Mouse (Mus musculus) MEL (cell line): Measurements from ENCODE around the gene Mtg2. TPM values are rescaled to one million over a fixed set of nuclear protein-coding genes. Genes with fewer than 3 reads are reported as not detected.

Experiments used
- DNase-seq: peaks from one replicate; pipeline ENCODE4 v3.0.0; 2011; ENCODE audit warnings: low read depth, low spot score
- H3K27ac ChIP-seq: 2 replicates; pipeline ENCODE4 v1.5.1; 2012; ENCODE audit warnings: low read depth, mild to moderate bottlenecking, control low read depth, low read length, moderate library complexity; ENCODE audit not compliant: control insufficient read depth
- H3K27me3 ChIP-seq, 2 experiments: fragments of 150-350 bp in 1 of 2; sonication (generic) in 1 of 2; 2 replicates each; pipeline ENCODE4 v1.6.1; 2012; ENCODE audit warnings: low read length in 2 of 2, mild to moderate bottlenecking in 2 of 2, improper control_type of control experiment in 1 of 2, moderate library complexity in 1 of 2; ENCODE audit not compliant: insufficient read depth in 2 of 2, control insufficient read depth in 1 of 2
- H3K36me3 ChIP-seq, 2 experiments: 2 replicates each; pipeline ENCODE4 v1.6.1; 2012 to 2014; ENCODE audit warnings: low read length in 2 of 2, improper control_type of control experiment in 1 of 2, inconsistent platforms in 1 of 2, mild to moderate bottlenecking in 1 of 2; ENCODE audit not compliant: insufficient read depth in 2 of 2, control insufficient read depth in 1 of 2
- H3K4me1 ChIP-seq, 2 experiments: fragments of 150-350 bp in 1 of 2; sonication (generic) in 1 of 2; 2 replicates each; pipeline ENCODE4 v1.6.1; 2012; ENCODE audit warnings: low read length in 2 of 2, improper control_type of control experiment in 1 of 2, mild to moderate bottlenecking in 1 of 2; ENCODE audit not compliant: insufficient read depth in 2 of 2, control insufficient read depth in 1 of 2
- H3K4me3 ChIP-seq, 2 experiments: fragments of 150-350 bp in 1 of 2; sonication (generic) in 1 of 2; 2 replicates each; pipeline ENCODE4 v1.5.1; 2012; ENCODE audit warnings: low read depth in 2 of 2, low read length in 2 of 2, mild to moderate bottlenecking in 2 of 2, moderate library complexity in 2 of 2, control low read depth in 1 of 2, improper control_type of control experiment in 1 of 2; ENCODE audit not compliant: control insufficient read depth in 1 of 2, insufficient read depth in 1 of 2
- H3K79me2 ChIP-seq: 2 replicates; pipeline ENCODE4 v1.6.1; 2012; ENCODE audit warnings: mild to moderate bottlenecking, low read length, moderate library complexity; ENCODE audit not compliant: control insufficient read depth, poor library complexity, insufficient read depth
- H3K9ac ChIP-seq: 2 replicates; pipeline ENCODE4 v1.6.1; 2012; ENCODE audit warnings: low read depth, mild to moderate bottlenecking, control low read depth, low read length, moderate library complexity; ENCODE audit not compliant: control insufficient read depth, poor library complexity, severe bottlenecking
- H3K9me3 ChIP-seq: fragments of 150-350 bp; sonication (generic); replicated peaks from 2 replicates; pipeline ENCODE4 v1.6.1; 2012; ENCODE audit warnings: mild to moderate bottlenecking, low read length, improper control_type of control experiment, moderate library complexity; ENCODE audit not compliant: insufficient read depth
- CHD1 ChIP-seq: IDR thresholded peaks from 2 replicates; pipeline ENCODE4 v1.6.1; 2012; ENCODE audit warnings: low read depth, mild to moderate bottlenecking, inconsistent platforms, low read length, improper control_type of control experiment
- CTCF ChIP-seq, 3 experiments: IDR thresholded peaks in 2 of 3; conservative IDR thresholded peaks in 1 of 3; 2 replicates each; pipeline ENCODE4 v1.5.1; 2011 to 2012; ENCODE audit warnings: low read length in 3 of 3, low read depth in 2 of 3, mild to moderate bottlenecking in 2 of 3, improper control_type of control experiment in 1 of 3, inconsistent platforms in 1 of 3, mixed read lengths in 1 of 3, moderate library complexity in 1 of 3; ENCODE audit not compliant: control insufficient read depth in 1 of 3, insufficient read depth in 1 of 3, poor library complexity in 1 of 3, severe bottlenecking in 1 of 3
- E2F4 ChIP-seq: IDR thresholded peaks from 2 replicates; pipeline ENCODE4 v1.6.1; 2011; ENCODE audit warnings: low read depth, low read length, improper control_type of control experiment, borderline replicate concordance
- EP300 ChIP-seq, 2 experiments: IDR thresholded peaks; 2 replicates each; pipeline ENCODE4 v1.6.1; 2011; ENCODE audit warnings: improper control_type of control experiment in 2 of 2, low read length in 2 of 2, low read depth in 1 of 2, mild to moderate bottlenecking in 1 of 2
- ETS1 ChIP-seq: IDR thresholded peaks from 2 replicates; pipeline ENCODE4 v1.6.1; 2012; ENCODE audit warnings: low read depth, mild to moderate bottlenecking, inconsistent platforms, low read length, improper control_type of control experiment, moderate library complexity
- GATA1 ChIP-seq: IDR thresholded peaks from 2 replicates; pipeline ENCODE4 v1.6.1; 2011; ENCODE audit warnings: low read depth, low read length, improper control_type of control experiment
- HCFC1 ChIP-seq: IDR thresholded peaks from 2 replicates; pipeline ENCODE4 v1.6.1; 2012; ENCODE audit warnings: low read depth, mild to moderate bottlenecking, inconsistent platforms, low read length, improper control_type of control experiment, moderate library complexity
- KAT2A ChIP-seq: conservative IDR thresholded peaks from 2 replicates; pipeline ENCODE4 v1.6.1; 2012; ENCODE audit warnings: low read depth, low read length, improper control_type of control experiment, inconsistent platforms
- MAX ChIP-seq: IDR thresholded peaks from 2 replicates; pipeline ENCODE4 v1.6.1; 2011; ENCODE audit warnings: low read length, improper control_type of control experiment
- MAZ ChIP-seq: IDR thresholded peaks from 2 replicates; pipeline ENCODE4 v1.6.1; 2012; ENCODE audit warnings: low read depth, mild to moderate bottlenecking, inconsistent platforms, low read length, improper control_type of control experiment
- MEF2A ChIP-seq: IDR thresholded peaks from 2 replicates; pipeline ENCODE4 v1.6.1; 2014; ENCODE audit warnings: low read depth, mild to moderate bottlenecking, inconsistent platforms, low read length, improper control_type of control experiment; ENCODE audit not compliant: poor library complexity, insufficient replicate concordance, severe bottlenecking; ENCODE audit errors: extremely low read depth
- MXI1 ChIP-seq: IDR thresholded peaks from 2 replicates; pipeline ENCODE4 v1.6.1; 2011; ENCODE audit warnings: mild to moderate bottlenecking, low read depth, low read length, improper control_type of control experiment
- MYB ChIP-seq: IDR thresholded peaks from 2 replicates; pipeline ENCODE4 v1.6.1; 2011; ENCODE audit warnings: mild to moderate bottlenecking, low read depth, low read length, improper control_type of control experiment
- MYC ChIP-seq: IDR thresholded peaks from 2 replicates; pipeline ENCODE4 v1.6.1; 2011; ENCODE audit warnings: low read depth, mild to moderate bottlenecking, low read length, improper control_type of control experiment, moderate library complexity
- NELFE ChIP-seq: IDR thresholded peaks from 2 replicates; pipeline ENCODE4 v1.6.1; 2011; ENCODE audit warnings: low read depth, low read length, improper control_type of control experiment
- NRF1 ChIP-seq: IDR thresholded peaks from 2 replicates; pipeline ENCODE4 v1.6.1; 2014; ENCODE audit warnings: low read depth, mild to moderate bottlenecking, inconsistent platforms, low read length, improper control_type of control experiment, moderate library complexity; ENCODE audit not compliant: poor library complexity, insufficient read depth, severe bottlenecking
- POLR2A ChIP-seq, 2 experiments: IDR thresholded peaks; 2 replicates each; pipeline ENCODE4 v1.6.1; 2011 to 2012; ENCODE audit warnings: low read length in 2 of 2, mild to moderate bottlenecking in 2 of 2, control low read depth in 1 of 2, improper control_type of control experiment in 1 of 2, low read depth in 1 of 2, moderate library complexity in 1 of 2; ENCODE audit not compliant: control insufficient read depth in 1 of 2, insufficient read depth in 1 of 2, poor library complexity in 1 of 2
- POLR2AphosphoS2 ChIP-seq: IDR thresholded peaks from 2 replicates; pipeline ENCODE4 v1.6.1; 2011; ENCODE audit warnings: low read length, improper control_type of control experiment
- POLR2AphosphoS5 ChIP-seq: IDR thresholded peaks from 2 replicates; pipeline ENCODE4 v1.6.1; 2012; ENCODE audit warnings: low read depth, borderline replicate concordance, mild to moderate bottlenecking, inconsistent platforms, low read length, moderate library complexity, mixed read lengths
- RAD21 ChIP-seq: IDR thresholded peaks from 2 replicates; pipeline ENCODE4 v1.6.1; 2011; ENCODE audit warnings: mild to moderate bottlenecking, low read depth, low read length, improper control_type of control experiment
- SIN3A ChIP-seq: IDR thresholded peaks from 2 replicates; pipeline ENCODE4 v1.6.1; 2012; ENCODE audit warnings: low read length, improper control_type of control experiment, inconsistent platforms
- SMC3 ChIP-seq: IDR thresholded peaks from 2 replicates; pipeline ENCODE4 v1.6.1; 2011; ENCODE audit warnings: low read depth, low read length, improper control_type of control experiment
- TAL1 ChIP-seq: IDR thresholded peaks from 2 replicates; pipeline ENCODE4 v1.6.1; 2012; ENCODE audit warnings: mild to moderate bottlenecking, inconsistent platforms, low read length, moderate library complexity, mixed read lengths
- TCF12 ChIP-seq: IDR thresholded peaks from 2 replicates; pipeline ENCODE4 v1.6.1; 2014; ENCODE audit warnings: low read depth, mild to moderate bottlenecking, inconsistent platforms, low read length, improper control_type of control experiment, moderate library complexity
- UBTF ChIP-seq: IDR thresholded peaks from 2 replicates; pipeline ENCODE4 v1.6.1; 2012; ENCODE audit warnings: low read depth, mild to moderate bottlenecking, inconsistent platforms, low read length, improper control_type of control experiment, moderate library complexity, borderline replicate concordance; ENCODE audit not compliant: insufficient read depth
- USF1 ChIP-seq: IDR thresholded peaks from 2 replicates; pipeline ENCODE4 v1.6.1; 2014; ENCODE audit warnings: low read depth, mild to moderate bottlenecking, inconsistent platforms, low read length, improper control_type of control experiment, moderate library complexity
- ZKSCAN1 ChIP-seq: IDR thresholded peaks from 2 replicates; pipeline ENCODE4 v1.6.1; 2012; ENCODE audit warnings: low read depth, mild to moderate bottlenecking, inconsistent platforms, low read length, improper control_type of control experiment, moderate library complexity
- ZMIZ1 ChIP-seq: IDR thresholded peaks from 2 replicates; pipeline ENCODE4 v1.6.1; 2012; ENCODE audit warnings: low read depth, mild to moderate bottlenecking, inconsistent platforms, low read length, improper control_type of control experiment, moderate library complexity
- ZNF384 ChIP-seq: IDR thresholded peaks from 2 replicates; pipeline ENCODE4 v1.6.1; 2012; ENCODE audit warnings: low read depth, mild to moderate bottlenecking, inconsistent platforms, low read length, improper control_type of control experiment
- polyA plus RNA-seq, 2 experiments: library from polyadenylated mRNA; stranded (reverse) in 1 of 2; unstranded in 1 of 2; fragments of >175 nt in 1 of 2; fragments of >200 nt in 1 of 2; gene quantifications; 2 replicates each; pipeline versions ENCODE4 v1.2.1 to v1.2.4; 2012; ENCODE audit warnings: low replicate concordance in 2 of 2, low read depth in 1 of 2; ENCODE audit not compliant: insufficient read length in 2 of 2, insufficient read depth in 1 of 2, missing spikeins in 1 of 2
- total RNA-seq: library from RNA; depleted of rRNA; stranded (reverse); fragments of 300-350 nt; gene quantifications from 2 replicates; pipeline ENCODE4 v1.2.3, GENCODE M21; 2012

Mtg2 gene
- total and polyA plus RNA-seq, 3 experiments = 30.9 to 35.2 TPM; not detected in 1

GRCm38 (mm10) chr2:180095711-180096110 lies 25.3 kb downstream of the Mtg2 start:
- DNase-seq = no peak
- Histone ChIP-seq H3K4me3 (no peak overlapping the region), H3K36me3 (peaks cover 0 to 4% of the 10 kb centered on the region in 2 experiments; a peak in 1 of 4 replicates), H3K27ac (no peak overlapping the region), H3K4me1 (peaks cover 0 to 27% of the 10 kb centered on the region in 2 experiments; a peak in 3 of 4 replicates), H3K9me3 (no peaks in the 10 kb centered on the region), H3K27me3 (no peaks in the 10 kb centered on the region), H3K79me2 (no peaks in the 10 kb centered on the region), H3K9ac (no peak overlapping the region)
- TF ChIP-seq POLR2AphosphoS2 (no peak), TCF12 (no peak), E2F4 (no peak), UBTF (no peak), MEF2A (no peak), MAX (no peak), POLR2AphosphoS5 (no peak), MAZ (no peak), ZKSCAN1 (no peak), ZNF384 (no peak), MXI1 (no peak), ETS1 (no peak), RAD21 (no peak)

- no peak overlapping the region for H3K27ac ChIP-seq
- TF ChIP-seq ZKSCAN1 (peak; percentile 77; the same call in 1 of the 2 replicates), MYB (no peak), GATA1 (peak; percentile 63; the same call in 1 of the 2 replicates), SMC3 (no peak), MEF2A (no peak), EP300 (IDR thresholded peaks at IDR 0.05; ENCODE audit: low read depth in 1 of 2, low read length in 2 of 2) (0 out of 4 replicates have a peak, but pooled peaks of 1 of the 2 experiments have one; percentile 12), E2F4 (no peak), CTCF (IDR thresholded peaks at IDR 0.05 in 2 of 3, conservative IDR thresholded peaks at IDR 0.05 in 1 of 3; ENCODE audit: control insufficient read depth in 1 of 3, insufficient read depth in 1 of 3, low read depth in 2 of 3, low read length in 3 of 3, poor library complexity in 1 of 3, severe bottlenecking in 1 of 3) (no peak), MYC (no peak), SIN3A (no peak), TAL1 (no peak), HCFC1 (no peak), ETS1 (no peak), NRF1 (no peak), ZMIZ1 (no peak), RAD21 (no peak), USF1 (no peak), KAT2A (no peak), POLR2A (IDR thresholded peaks at IDR 0.05; ENCODE audit: control insufficient read depth in 1 of 2, insufficient read depth in 1 of 2, low read depth in 1 of 2, low read length in 2 of 2, poor library complexity in 1 of 2) (no peak), NELFE (no peak), TCF12 (no peak), POLR2AphosphoS2 (no peak), MAX (no peak), CHD1 (no peak)
- TF ChIP-seq, all 39 proteins: peak for 3
- H3K4me1 ChIP-seq = peaks cover 0 to 27% of the 10 kb centered on the region in 2 experiments; a peak in 3 of 4 replicates
- H3K9me3 ChIP-seq = no peaks in the 10 kb centered on the region
- peak; percentile 28 for DNase-seq
- H3K36me3 ChIP-seq = peaks cover 0 to 4% of the 10 kb centered on the region in 2 experiments; a peak in 1 of 4 replicates
- no peak overlapping the region for H3K4me3 ChIP-seq
- no peaks in the 10 kb centered on the region for H3K27me3 ChIP-seq
- no peaks in the 10 kb centered on the region for H3K79me2 ChIP-seq
- no peak overlapping the region for H3K9ac ChIP-seq
Observed at GRCm38 (mm10) chr2:180097585-180097984, 27.2 kb downstream of the Mtg2 start.
